Mouse (Mus musculus) liver, adult 2 months (tissue): ENCODE measurements at regions not wholly inside any gene's neighbourhood (a gene's known extent, or its start where the extent isn't known, plus 50 kb on each side); places are given as distances from the start of the nearest gene placed in this dataset.

Source experiments
- CTCF ChIP-seq: fragments of 200-500 bp; IDR thresholded peaks from 2 replicates; pipeline ENCODE4 v1.5.1; 2011; ENCODE audit warnings: low read depth, low read length, control low read depth
- POLR2A ChIP-seq: fragments of 200-500 bp; IDR thresholded peaks from 2 replicates; pipeline ENCODE4 v1.6.1; 2011; ENCODE audit warnings: low read length, control low read depth; ENCODE audit not compliant: insufficient read depth; ENCODE audit errors: extremely low read depth

DNA sequence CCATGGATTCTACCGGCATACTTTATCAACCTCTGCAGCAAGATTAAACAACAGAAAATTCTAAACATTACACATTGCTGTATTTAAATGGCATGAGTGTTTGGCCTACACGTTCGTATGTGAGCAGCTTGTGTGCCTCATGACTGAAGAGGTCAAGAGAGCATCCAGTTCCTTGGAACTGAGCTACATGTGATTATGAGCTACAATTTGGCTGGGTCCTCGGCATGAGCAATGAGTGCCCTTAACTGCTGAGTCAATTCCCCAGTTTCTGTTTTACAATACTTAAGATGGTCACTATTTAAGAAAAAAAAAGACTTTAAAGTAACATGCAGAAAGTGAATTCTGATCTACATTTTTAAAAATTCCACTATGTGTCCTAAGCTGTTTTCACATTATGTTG, 338.4 kb upstream of the Gpc6 start:
- no peak for TF ChIP-seq POLR2A
- no peak for TF ChIP-seq CTCF
